Mouse (Mus musculus): ENCODE data around the gene Tmem185b.

The Tmem185b gene

GRCm38 (mm10) chr1:119503181-119503580 is 22.8 kb upstream of the Tmem185b start:
- no peak for DNase-seq (ENCODE audit: inconsistent ontology term)

DNA sequence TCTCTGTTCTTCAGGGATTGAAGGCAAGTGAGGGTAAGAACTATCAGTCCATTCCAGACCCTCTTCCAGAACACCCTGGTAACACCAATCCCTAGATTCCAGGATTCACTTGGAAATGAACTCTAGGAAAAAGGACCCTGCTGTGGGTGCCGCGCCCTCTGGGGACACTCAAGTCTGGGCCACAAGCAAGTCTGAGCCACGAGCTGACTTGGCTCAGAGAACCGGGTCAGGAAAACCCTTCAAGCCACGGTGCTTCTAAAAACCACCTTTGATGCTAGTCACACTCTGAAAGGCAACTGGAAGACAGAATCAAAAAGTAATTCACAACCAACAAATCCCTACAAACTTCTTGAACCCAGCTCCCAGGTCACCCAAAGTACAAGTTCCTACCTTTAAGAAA is 22.2 kb upstream of the Tmem185b start:
- DNase-seq (ENCODE audit: inconsistent ontology term), result no peak

DNA sequence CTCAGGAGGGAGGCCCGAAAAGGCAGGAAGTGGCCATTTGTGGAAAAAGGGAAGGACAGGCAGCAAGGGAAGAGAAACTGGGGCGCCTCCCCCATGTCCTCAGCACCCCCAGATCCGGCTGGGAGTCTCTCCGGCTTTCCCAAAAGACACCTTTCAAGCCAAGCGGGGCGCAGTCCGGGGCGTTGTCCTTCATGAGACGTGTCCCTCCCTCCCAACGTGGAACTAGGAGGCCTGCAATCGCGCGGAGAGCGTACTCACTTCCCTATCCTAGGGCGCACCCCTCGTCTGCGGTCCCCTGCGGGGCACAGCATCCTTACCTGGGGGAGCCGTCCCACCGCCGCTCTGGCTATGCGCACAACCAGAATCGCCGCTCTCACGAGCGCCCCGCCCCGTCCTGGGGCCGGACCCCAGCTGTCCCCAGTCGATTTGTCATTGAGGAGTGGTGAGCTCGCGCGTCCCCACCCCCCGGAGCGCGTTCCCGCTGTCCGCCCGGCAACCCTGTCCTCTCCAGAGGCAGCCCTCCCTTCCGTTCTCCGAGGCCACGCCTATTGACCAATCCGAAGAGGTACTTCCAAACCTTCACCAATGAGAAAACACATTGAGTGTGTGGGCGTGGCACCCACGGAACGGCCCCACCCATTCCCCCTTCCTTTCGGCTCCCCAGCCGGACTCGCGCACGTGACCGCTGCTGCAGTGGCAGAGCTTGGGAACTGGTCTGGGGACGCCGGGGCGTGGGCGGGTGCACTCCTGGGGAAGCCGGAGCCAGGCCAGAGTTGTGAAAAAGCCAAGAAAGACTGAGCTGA is 21.5 kb upstream of the Tmem185b start, which contains the start of gene Ralb:
Gene Ralb (minus strand): TSS at position 535 of the 803 bp plus-strand sequence.
- DNase-seq (ENCODE audit: inconsistent ontology term), result peak; percentile 99

GRCm38 (mm10) chr1:119505951-119506350 is 20.0 kb upstream of the Tmem185b start:
- no peak for DNase-seq (ENCODE audit: inconsistent ontology term)

GRCm38 (mm10) chr1:119508548-119508947 is 17.4 kb upstream of the Tmem185b start:
- DNase-seq (ENCODE audit: inconsistent ontology term), result peak; percentile 36

DNA sequence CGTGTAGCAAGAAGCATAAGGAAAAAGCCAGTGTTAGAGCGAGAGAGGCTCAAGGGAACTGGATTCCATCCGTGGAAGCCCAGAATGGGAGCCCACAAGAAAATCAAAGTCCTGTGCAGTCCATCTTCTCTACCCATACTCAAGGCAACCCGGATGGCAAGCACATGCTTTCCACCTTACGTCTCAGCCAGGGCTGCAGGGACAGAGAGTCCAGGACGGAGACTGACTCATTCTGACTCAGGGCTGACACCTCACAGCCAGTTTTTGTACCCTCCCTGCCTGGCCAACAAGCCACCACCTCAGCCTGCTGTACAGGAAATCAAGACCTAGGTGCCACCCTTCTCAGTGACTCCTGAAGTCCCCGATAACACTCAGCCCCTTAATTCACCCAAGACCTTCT is 16.5 kb upstream of the Tmem185b start:
- DNase-seq (ENCODE audit: inconsistent ontology term), result no peak

GRCm38 (mm10) chr1:119510409-119510808 is 15.6 kb upstream of the Tmem185b start:
- no peak for DNase-seq (ENCODE audit: inconsistent ontology term)

- DNase-seq (ENCODE audit: inconsistent ontology term), result no peak
These were observed 15.1 kb upstream of the Tmem185b start for GRCm38 (mm10) chr1:119510857-119511256.

- DNase-seq (ENCODE audit: inconsistent ontology term), result no peak
These were observed 7.9 kb upstream of the Tmem185b start for GRCm38 (mm10) chr1:119518060-119518459.

GRCm38 (mm10) chr1:119518786-119519185 is 7.2 kb upstream of the Tmem185b start:
- DNase-seq (ENCODE audit: inconsistent ontology term), result no peak

- DNase-seq (ENCODE audit: inconsistent ontology term), result no peak
These were observed 6.7 kb upstream of the Tmem185b start for GRCm38 (mm10) chr1:119519286-119519685.

DNA sequence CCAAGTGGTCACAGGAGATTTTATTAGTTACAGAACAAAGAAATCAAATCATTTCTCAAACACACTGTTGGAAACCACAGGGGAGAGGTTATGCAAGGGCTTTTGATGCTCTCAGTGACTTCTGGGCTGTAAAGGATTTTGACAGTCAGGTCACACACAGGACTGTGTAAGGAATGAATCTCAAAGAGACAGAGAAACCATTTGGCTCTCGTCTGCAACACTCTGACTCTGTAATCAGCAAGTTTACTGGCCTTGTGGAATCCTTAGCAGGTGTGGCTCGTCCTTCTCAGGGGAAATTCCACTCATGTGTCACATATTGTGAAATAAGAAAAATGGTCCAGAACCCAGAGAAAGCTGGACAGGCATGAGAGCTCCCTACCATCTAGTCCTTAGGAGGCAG is 4.9 kb upstream of the Tmem185b start:
- DNase-seq (ENCODE audit: inconsistent ontology term), result peak; percentile 33

DNA sequence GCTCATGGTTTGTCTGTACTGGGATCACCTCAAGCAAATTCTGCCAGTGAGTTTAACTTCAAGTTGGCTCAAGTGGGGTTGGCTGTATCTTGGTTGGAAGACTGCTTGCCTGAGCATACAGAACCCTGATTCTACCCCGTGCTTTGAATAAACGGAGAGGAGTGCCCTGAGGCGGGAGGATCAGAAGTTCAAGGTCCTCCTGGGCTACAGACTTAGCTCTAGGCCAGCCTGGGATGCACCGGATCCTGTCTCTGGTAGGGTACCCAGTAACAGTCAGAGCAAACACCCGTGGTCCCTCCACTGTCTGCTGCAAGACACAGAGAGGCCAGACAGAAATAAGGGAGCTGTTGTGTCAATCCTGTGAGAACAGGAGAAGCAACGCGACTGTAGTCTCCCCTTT is 4.3 kb upstream of the Tmem185b start:
- DNase-seq (ENCODE audit: inconsistent ontology term), result no peak

DNA sequence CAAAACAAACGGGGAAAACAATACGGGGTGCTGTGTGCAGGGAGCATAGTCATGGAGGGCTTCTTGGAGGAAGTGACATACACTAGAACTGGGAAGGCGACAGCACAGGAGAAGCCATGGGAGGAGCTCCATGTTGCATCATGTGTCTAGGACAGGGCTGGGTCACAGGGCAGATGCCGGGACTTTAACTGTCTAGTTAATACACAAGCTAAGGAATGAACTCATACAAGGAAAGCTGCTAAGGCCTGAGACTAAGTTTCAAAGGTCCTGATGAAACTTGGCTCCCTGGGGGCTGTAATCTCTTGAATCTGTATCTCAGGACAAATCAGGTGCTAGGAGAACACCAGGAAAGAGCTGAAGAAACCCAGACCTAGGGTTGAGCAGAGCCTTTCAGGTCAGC is 3.2 kb upstream of the Tmem185b start:
- no peak for DNase-seq (ENCODE audit: inconsistent ontology term)

DNA sequence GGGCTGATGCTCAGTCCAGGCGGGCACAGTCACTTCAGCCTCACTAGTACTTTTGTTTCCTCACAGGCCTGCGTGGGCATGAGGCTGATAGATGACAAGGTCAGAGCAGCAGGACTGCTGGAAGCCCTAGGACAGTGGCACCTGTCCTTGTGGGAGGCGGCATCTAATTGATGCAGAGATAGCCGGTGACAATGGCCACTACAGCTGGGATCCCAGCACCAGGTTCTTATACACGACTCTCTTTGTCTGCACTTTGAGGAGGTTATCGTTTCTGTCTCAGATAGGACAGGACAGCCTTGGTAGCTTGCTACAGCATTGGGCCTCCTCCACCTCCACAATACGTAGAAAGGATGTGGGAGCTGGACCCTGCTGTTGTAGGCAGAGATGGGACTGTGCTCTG is 2.6 kb upstream of the Tmem185b start:
- no peak for DNase-seq (ENCODE audit: inconsistent ontology term)

DNA sequence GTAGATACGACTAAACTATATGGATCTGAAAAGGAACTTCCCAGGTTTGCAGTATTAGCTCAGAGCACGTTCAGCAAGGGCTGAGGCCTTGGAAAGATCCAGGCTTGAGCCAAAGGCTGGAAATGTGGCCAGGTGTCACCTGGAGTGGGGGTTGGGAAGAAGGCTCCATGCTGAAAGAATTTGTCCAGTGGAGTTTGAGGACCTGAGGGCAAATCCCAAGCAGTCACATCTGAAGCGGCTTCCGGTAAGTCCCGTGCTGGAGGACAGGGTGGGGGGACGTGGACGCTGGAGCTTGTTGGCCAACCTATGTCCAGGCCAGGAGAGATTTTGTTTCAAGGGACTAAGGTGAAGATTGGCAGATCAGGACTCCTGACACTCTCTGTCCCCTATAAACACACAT is 2.1 kb upstream of the Tmem185b start:
- no peak for DNase-seq (ENCODE audit: inconsistent ontology term)

- peak; percentile 68 for DNase-seq (ENCODE audit: inconsistent ontology term)
These were observed 936 bp upstream of the Tmem185b start for GRCm38 (mm10) chr1:119525004-119525444.

DNA sequence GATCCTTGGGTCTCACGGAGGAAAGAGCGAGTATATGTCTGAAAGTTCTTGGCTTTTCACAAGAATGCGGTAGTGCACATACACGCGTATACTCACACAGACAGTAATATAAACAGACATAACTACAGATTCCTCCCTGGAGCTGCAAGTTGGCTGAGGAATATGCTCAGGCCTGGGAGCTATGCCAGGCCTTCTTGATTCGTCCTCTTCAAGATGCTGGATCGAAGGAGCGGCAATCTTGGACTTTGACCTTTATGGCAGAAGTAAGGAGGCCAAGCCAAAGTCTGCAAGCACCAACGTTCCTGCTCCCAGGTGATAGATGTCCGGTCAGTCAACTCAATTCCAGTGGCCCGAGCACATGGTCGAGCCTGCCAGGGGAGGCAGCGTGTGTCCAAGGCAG is 5.0 kb downstream of the Tmem185b start:
- no peak for DNase-seq (ENCODE audit: inconsistent ontology term)

- DNase-seq (ENCODE audit: inconsistent ontology term), result no peak
These were observed 6.2 kb downstream of the Tmem185b start for GRCm38 (mm10) chr1:119532165-119532564.

- DNase-seq (ENCODE audit: inconsistent ontology term), result no peak
These were observed 7.3 kb downstream of the Tmem185b start for GRCm38 (mm10) chr1:119533093-119533805.

DNA sequence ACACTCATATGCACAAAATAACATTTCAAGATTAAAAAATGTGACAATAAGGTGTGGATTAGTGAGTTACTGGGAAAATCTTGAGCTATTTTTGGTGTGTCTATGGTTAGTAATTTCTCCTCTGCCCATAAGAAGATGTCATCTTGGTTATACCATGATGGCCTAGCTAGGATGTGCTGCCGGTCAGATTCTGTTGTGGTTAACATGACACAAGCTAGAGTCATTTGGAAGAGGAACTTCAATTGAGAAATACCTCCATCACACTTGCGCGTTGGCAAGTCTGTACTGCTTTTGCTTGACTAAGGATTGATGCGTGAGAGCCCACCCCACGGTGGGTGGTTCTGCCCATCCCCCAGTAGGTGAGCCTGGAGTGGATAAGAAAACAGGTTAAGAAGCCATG is 8.4 kb downstream of the Tmem185b start:
- no peak for DNase-seq (ENCODE audit: inconsistent ontology term)

GRCm38 (mm10) chr1:119536122-119536521 is 10.2 kb downstream of the Tmem185b start:
- no peak for DNase-seq (ENCODE audit: inconsistent ontology term)

DNA sequence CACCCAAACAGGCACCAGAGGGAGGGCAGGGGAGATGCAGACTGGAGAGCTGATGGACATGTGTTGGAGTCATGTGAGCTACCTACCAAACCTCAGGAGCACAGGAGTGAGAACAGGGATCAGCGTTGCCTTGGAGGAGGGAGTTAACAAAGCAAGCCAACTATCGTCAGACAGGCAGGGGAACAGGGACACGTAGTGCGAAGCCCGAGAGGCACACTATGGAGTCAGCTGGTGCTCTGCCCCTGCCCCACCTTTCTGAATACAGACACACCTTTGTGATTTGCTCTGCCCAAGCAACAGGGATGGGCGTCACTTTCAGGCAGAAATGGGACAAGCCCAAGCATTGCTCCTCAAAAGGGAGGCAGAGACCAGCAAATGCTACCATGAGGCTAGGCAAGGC is 11.7 kb downstream of the Tmem185b start:
- DNase-seq (ENCODE audit: inconsistent ontology term), result no peak
